Mouse (Mus musculus) testis, adult 2 months (tissue): ENCODE measurements around the gene Mbtps1. TPM values are rescaled to one million over a fixed set of nuclear protein-coding genes. Genes with fewer than 3 reads are reported as not detected.

Source experiments
- H3K27ac ChIP-seq: fragments of 200-500 bp; 2 replicates; pipeline ENCODE4 v1.5.1; 2012; ENCODE audit warnings: low read depth, low read length; ENCODE audit not compliant: control insufficient read depth, insufficient read depth
- H3K27me3 ChIP-seq: fragments of 200-500 bp; 2 replicates; pipeline ENCODE4 v1.6.1; 2012; ENCODE audit warnings: mild to moderate bottlenecking, low read length, moderate library complexity; ENCODE audit not compliant: control insufficient read depth, insufficient read depth
- H3K36me3 ChIP-seq: fragments of 200-500 bp; 2 replicates; pipeline ENCODE4 v1.6.1; 2012; ENCODE audit warnings: mild to moderate bottlenecking, low read length; ENCODE audit not compliant: control insufficient read depth, insufficient read depth
- H3K4me1 ChIP-seq: fragments of 200-500 bp; 2 replicates; pipeline ENCODE4 v1.6.1; 2012; ENCODE audit warnings: low read length; ENCODE audit not compliant: control insufficient read depth, insufficient read depth
- H3K4me3 ChIP-seq: fragments of 200-500 bp; 2 replicates; pipeline ENCODE4 v1.5.1; 2012; ENCODE audit warnings: low read depth, mild to moderate bottlenecking, low read length, moderate library complexity, mixed read lengths; ENCODE audit not compliant: control insufficient read depth
- CTCF ChIP-seq: fragments of 200-500 bp; IDR thresholded peaks from 2 replicates; pipeline ENCODE4 v1.5.1; 2012; ENCODE audit warnings: low read depth, mild to moderate bottlenecking, inconsistent platforms, low read length, moderate library complexity; ENCODE audit not compliant: control insufficient read depth, insufficient read depth, insufficient replicate concordance
- POLR2A ChIP-seq: fragments of 200-500 bp; IDR thresholded peaks from 2 replicates; pipeline ENCODE4 v1.6.1; 2012; ENCODE audit warnings: low read depth, mild to moderate bottlenecking, inconsistent platforms, low read length, moderate library complexity; ENCODE audit not compliant: control insufficient read depth
- polyA plus RNA-seq: library from polyadenylated mRNA; depleted of rRNA; stranded (reverse); fragments of >200 nt; gene quantifications from 2 replicates; pipeline ENCODE4 v1.2.3, GENCODE M21; 2012

The Mbtps1 gene
- polyA plus RNA-seq, 1 experiment = 25.2 TPM

DNA sequence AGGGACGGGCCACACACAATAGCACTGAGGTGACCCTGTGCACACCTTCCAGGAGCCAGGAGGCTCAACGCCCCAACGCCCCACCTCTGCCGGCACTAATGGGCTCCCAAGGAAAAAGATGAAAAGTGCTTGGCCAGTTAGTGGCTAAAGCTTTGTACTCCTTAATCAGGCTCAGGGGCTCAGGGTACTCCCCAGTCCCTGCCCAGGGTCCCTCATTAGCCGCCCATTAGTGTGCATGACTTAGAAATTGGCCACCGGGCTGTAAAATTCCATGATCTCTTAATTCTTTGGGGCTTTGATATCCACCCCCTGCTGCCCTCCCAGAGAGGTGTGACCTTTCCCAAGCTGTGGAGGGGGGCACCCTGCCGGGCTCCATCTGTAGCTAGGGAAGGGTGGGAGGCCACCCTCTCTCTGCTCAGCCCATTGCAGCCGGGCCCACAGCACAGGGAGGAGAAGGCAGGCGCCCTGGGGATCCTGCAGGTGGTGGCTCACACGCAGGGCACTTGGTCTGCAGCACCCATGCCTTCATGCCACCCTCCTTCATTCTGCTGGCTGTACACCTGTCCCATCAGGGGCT, 55.3 kb downstream of the Mbtps1 start:
- Histone ChIP-seq H3K27ac (no peak overlapping the region), H3K36me3 (peaks cover 1% of the 10 kb centered on the region), H3K4me1 (no peaks in the 10 kb centered on the region), H3K27me3 (no peaks in the 10 kb centered on the region), H3K4me3 (no peak overlapping the region)
- no peak for TF ChIP-seq CTCF
- TF ChIP-seq POLR2A = no peak

DNA sequence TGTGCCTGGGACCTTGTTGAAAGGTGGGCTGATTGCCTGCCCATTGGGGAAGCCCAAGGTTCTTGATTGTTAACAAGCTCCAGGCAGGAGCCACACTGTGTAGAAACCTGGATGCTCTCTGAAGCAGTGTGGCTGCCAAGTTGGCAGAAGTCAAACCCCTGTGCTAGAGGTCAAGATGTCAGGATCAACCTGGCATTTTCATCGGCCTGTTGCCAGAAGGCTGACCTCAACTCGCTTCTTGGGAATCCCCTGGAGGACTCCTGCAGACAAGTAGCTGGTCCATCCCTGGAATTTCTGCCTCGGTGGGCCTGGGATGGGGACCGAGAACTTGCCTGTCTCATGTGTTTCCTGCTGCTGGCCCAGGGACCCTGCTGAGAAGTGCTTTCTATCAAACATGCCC, 56.4 kb downstream of the Mbtps1 start:
- H3K4me3 ChIP-seq = no peak overlapping the region
- no peaks in the 10 kb centered on the region for H3K36me3 ChIP-seq
- H3K27me3 ChIP-seq = no peaks in the 10 kb centered on the region
- H3K4me1 ChIP-seq = no peaks in the 10 kb centered on the region
- no peak overlapping the region for H3K27ac ChIP-seq
- TF ChIP-seq CTCF (no peak), POLR2A (no peak)

DNA sequence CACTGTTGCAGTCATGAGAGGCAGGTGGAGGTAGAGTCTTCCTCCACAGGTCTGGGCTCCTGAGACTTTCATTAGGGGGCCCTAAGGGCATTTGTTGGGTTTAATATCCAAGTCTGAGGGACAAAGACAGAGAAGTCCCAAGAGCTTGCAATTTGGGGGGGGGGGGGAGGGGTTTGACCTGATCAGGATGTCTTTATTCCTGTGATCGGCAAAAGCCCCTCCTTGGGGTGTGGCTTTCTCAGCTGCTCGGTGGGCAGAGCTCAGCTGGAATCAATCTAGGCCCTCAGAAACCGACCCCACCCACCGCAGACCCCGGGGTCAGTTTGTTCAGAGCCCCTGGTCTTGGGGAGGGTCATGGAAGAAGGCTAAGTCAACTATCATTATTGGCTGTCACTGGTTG, 56.9 kb downstream of the Mbtps1 start, which contains the start of gene Slc38a8:
Gene Slc38a8, minus strand, starts transcription at position 101 of the 400 bp plus-strand sequence.
- no peak within 1 kb of the TSS for H3K27ac ChIP-seq
- H3K36me3 ChIP-seq = no peaks in the 10 kb centered on the region
- H3K4me3 ChIP-seq = no peak within 1 kb of the TSS
- no peaks in the 10 kb centered on the region for H3K4me1 ChIP-seq
- TF ChIP-seq CTCF (no peak), POLR2A (no peak)
- no peaks in the 10 kb centered on the region for H3K27me3 ChIP-seq

DNA sequence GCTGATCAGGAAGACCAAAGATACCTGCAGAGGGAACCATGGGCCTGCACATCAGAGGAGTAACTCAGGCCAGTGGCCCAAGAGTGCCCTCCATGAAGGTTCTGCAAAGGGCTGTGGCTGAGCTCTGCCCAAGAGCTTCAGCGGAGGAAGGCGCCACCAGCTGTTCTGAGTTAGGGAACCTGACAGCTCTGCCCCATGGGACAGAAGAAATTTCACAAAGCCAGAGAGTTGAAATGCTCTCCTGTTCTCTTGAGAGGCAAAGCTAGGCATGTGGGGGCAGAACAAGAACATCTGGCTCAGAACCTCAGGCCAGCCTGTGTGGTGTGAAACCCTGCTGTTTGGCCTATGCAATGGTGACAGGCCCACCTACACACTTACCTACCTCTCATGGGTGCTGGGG, 58.7 kb downstream of the Mbtps1 start:
- Histone ChIP-seq H3K27me3 (no peaks in the 10 kb centered on the region), H3K4me1 (no peaks in the 10 kb centered on the region), H3K4me3 (no peak overlapping the region), H3K27ac (no peak overlapping the region), H3K36me3 (no peaks in the 10 kb centered on the region)
- TF ChIP-seq CTCF (no peak), POLR2A (no peak)

DNA sequence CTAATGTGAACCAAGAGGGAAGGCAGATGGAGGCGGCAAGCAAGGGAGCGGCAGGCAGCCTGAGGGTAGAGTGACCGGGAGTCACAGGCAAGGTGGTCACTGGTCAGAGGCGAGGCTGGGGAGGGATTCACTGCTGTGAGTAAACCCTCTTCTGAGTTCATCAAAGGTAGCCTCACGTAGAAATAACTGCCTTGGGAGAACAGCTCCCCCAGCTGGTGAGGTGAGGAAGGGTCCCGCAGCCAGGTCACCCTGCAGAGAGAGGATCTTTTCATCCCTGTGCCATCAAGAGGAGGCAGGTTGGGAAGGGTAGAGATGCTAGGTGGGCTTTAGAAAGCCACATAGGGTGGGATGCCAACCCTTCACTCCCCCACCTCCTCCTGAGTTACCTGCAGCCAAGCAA, 61.7 kb downstream of the Mbtps1 start:
- H3K27me3 ChIP-seq = no peaks in the 10 kb centered on the region
- no peak overlapping the region for H3K27ac ChIP-seq
- TF ChIP-seq CTCF (peak; percentile 62; the same call in 1 of the 2 replicates), POLR2A (no peak)
- H3K4me1 ChIP-seq = no peaks in the 10 kb centered on the region
- no peak overlapping the region for H3K4me3 ChIP-seq
- no peaks in the 10 kb centered on the region for H3K36me3 ChIP-seq

DNA sequence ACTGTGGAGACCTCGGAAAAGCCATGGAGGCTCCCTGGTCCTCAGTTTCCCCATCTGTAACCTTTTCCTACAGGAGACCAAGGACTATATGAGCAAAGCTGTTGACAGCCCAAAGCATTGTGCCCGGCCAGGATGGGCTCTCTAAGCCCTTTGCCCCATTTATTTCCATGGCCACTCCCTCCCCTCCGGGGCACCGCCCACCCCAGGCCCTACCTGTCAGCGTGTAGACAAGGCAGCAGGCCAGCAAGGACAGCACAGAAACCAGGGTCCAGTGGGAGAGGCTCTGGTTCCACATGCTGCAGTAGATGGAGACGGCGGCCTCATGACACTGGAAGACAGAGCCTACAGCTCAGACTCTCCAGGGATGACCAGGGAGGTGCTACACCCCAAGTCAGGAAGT, 71.4 kb downstream of the Mbtps1 start:
- Histone ChIP-seq H3K36me3 (no peaks in the 10 kb centered on the region), H3K4me1 (peaks cover 5% of the 10 kb centered on the region; the same call in 1 of the 2 replicates), H3K27ac (no peak overlapping the region), H3K4me3 (no peak overlapping the region), H3K27me3 (no peaks in the 10 kb centered on the region)
- TF ChIP-seq CTCF = no peak

DNA sequence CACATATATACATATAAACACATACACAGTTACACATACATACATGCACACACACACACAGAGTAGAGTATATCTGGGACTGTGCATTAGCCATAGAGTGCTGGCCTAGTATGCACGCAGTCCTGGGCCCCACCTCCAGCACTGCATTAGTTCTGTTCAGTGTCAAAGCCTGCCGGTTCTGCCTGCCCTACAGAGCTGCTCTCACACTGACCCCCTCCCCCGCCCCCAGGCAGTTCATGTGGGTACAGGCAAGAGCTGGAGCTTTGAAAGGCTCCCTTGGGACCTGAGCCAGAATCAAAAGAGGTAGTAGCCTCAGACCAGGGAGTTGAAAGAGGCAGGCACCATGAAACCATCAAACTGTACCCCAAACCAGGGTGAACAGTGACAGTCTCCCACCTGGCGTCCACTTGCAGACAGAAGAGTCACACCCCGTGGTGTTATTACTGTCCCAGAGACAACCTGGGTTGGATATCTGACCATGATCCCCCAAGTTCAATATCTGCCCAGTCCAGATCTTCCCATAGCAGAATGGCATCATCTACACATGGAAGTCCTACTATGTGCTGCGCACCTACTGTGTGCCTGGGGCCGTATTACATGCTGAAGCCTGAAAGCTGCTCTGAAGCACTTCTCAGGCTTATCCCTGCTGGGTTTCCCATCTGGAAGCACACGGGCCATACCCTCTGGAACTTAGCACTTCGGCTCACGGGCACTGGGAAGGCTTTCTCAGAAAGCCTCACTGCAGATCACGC, 74.2 kb downstream of the Mbtps1 start:
- Histone ChIP-seq H3K27ac (no peak overlapping the region), H3K4me3 (no peak overlapping the region), H3K27me3 (no peaks in the 10 kb centered on the region), H3K4me1 (no peaks in the 10 kb centered on the region), H3K36me3 (no peaks in the 10 kb centered on the region)
- no peak for TF ChIP-seq CTCF
- TF ChIP-seq POLR2A = no peak

DNA sequence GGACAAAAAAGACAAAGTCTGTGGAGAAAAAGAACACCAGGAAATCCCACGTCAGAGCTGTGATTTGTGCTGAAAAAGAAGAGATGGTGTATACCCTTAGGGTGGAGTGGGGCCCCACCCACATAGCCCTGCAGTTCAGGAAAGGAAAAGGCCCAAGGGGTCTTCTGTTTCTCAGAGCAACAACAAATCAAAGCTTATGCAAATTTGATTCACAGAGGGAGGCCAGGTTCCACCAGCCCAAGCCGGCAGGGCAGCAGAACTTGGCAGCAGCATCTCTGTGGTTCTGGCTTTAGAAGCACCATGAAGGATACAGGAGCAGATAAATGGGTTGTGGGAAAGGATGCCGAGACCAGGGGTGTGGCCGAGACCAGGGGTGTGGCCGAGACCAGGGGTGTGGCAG, 79.9 kb downstream of the Mbtps1 start:
- Histone ChIP-seq H3K27ac (no peak overlapping the region), H3K4me1 (no peaks in the 10 kb centered on the region), H3K36me3 (no peaks in the 10 kb centered on the region), H3K4me3 (no peak overlapping the region), H3K27me3 (no peaks in the 10 kb centered on the region)
- no peak for TF ChIP-seq POLR2A
- no peak for TF ChIP-seq CTCF
